Mouse (Mus musculus) T-helper 2 cell (primary cell): ENCODE measurements at regions not wholly inside any gene's neighbourhood (a gene's known extent, or its start where the extent isn't known, plus 50 kb on each side); places are given as distances from the start of the nearest gene placed in this dataset.
"Not testable (repeated sequence)": the region's sequence is repeated elsewhere in the genome, so short reads cannot be mapped to it uniquely, and the experiment has no call there.

Experiments used
- in situ Hi-C: fragments of 300-600 bp; cut with MboI, MseI; formaldehyde crosslinking; loops from one replicate; pipeline ENCODE4 v1.15.1; 2025; ENCODE audit warnings: high pct_unique_total_duplicates

GRCm38 (mm10) chr13:89375526-89376474, 163.8 kb upstream of the Hapln1 start:
- in situ Hi-C loops, result no loop called here

DNA sequence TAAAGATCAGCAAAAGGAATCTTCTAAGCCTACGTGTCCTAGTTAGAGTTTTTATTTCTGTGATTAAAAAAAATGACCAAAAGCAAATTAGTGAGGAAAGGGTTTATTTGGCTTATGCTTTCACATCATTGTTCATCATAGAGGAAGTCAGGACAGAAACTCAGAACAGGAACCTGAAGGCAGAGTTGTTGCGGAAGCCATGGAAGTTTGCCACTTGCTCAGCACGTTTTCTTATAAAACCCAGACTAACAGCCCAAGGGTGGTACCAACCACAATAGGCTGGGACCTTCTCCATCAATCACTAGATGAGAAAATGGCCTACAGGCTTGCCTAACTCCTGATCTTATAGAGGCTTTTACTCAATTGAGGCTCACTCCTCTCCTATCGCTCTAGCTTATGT, 161.2 kb upstream of the Hapln1 start:
- in situ Hi-C loops, result no loop called here

- in situ Hi-C loops, result not testable (repeated sequence)
Measured at GRCm38 (mm10) chr13:89383619-89384190, 155.9 kb upstream of the Hapln1 start.

- in situ Hi-C loops, result no loop called here
Measured at GRCm38 (mm10) chr13:89384598-89385145, 154.9 kb upstream of the Hapln1 start.

- in situ Hi-C loops, result no loop called here
Measured at GRCm38 (mm10) chr13:89387416-89387815, 152.2 kb upstream of the Hapln1 start.

DNA sequence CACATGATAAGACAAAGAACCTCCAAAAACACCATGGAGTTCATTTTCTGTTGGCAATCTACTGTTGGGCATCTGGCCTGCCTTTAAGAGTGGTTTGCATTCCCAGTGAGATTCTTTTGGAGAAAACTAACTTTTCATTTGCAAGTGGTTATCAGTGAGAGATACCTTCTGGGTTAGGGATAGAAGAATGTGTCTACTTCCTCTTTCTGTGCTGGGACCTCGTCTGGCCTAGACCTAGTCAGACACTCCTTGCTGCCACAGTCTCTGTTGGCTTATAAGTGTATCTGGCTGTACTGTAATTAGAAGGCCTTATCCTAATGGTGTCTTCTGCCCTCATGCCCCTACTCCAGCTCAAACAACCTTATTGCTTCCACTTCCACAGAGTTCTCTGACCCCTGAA, 150.4 kb upstream of the Hapln1 start:
- in situ Hi-C loops, result no loop called here

DNA sequence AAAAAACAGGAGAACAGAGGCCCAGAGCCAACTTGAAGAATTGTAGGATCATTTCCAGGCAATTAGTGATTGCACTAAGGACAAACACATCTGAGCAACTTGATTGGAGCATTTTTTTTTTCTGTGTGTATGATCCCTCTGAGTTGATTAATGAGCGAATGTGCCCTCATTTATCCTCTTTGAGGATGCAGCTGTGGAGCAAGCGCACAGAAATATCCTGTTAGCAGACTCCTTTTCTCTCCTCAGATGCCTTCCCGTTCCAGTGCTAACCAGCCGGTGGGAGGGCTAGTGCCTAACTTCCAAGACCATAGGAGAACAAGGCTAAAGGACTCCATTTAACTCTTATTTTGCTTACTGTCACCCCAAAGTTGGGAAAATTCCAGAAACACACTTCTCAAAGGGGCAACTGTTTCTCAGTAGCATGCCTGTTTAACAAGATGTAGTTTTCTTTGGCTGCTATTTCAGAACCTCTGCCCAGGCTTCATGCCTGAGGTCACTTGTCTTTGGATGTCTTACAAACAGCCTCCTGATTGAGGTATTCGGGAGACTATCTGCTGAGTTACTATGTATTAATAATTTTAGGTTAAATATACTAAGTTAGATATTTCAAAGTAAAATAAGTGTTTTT, 144.8 kb upstream of the Hapln1 start:
- in situ Hi-C loops, result loop anchor here (10.0 kb wide), 1 partner anchor 860 kb away; no protein-coding TSS in a partner anchor

DNA sequence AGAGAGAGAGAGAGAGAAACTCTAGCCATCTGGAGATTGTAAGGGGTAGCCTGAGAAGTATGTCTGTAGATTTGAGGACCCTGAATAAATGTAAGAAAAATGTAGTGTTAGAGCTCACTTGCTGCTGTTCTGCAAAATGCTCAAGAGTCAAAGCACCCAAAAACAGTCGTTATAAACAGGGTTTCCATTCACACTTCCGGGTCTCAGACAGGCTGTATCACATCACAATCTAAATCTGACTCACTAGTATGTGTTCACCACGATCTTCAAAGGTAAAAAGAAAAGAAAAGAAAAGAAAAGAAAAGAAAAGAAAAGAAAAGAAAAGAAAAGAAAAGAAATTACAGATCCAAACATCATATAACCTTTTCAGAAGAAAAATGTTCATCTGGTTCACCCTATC, 143.7 kb upstream of the Hapln1 start:
- in situ Hi-C loops, result loop anchor here (10.0 kb wide), 1 partner anchor 859 kb away; no protein-coding TSS in a partner anchor

DNA sequence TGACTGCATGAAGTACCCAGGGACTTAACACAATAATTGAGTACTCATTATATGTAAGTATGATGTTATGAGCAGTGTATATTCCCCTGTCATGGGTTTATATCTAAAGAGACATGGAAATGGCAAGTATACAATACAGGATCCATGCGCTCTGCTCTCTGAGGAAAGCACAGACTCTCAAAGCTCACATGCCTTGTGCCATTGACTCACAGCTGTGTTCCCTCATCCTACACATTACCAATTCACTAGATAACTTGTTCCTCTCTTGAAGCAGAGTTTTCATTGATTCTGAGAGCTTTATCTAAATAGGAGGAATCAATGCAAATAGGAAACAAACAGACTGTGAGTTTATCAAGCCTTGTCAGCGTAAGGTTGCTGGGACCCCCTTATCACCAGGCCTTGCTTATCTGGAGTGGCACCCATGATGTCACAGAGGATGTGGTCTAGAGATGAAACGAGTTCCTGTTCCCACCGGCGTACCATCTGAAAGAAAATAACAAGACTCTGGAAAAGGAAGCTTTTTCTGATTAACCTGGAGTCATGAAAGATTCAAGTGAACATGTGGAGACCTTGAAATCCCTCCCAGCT, 138.4 kb upstream of the Hapln1 start:
- in situ Hi-C loops, result no loop called here

GRCm38 (mm10) chr13:89410504-89410903, 129.1 kb upstream of the Hapln1 start:
- in situ Hi-C loops, result no loop called here

GRCm38 (mm10) chr13:89412768-89413487, 126.7 kb upstream of the Hapln1 start:
- in situ Hi-C loops, result no loop called here

DNA sequence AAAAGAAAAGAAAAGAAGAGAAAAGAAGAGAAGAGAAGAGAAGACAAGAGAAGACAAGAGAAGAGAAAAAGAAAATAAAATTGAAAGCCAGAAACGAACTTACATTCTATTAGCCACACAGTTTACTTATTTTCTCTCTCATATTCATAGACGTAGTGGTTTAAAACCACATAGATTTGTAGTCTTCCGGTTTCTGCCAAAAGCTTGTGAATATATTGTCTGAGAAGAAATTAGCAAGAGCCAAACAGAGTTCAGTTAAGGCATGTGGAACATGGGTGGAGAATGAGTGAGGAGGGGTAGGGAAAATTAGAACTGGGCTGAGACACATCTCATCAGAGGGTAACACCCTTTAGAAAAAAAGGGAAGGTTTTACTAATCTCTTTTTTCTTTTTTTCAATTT, 120.8 kb upstream of the Hapln1 start:
- in situ Hi-C loops, result no loop called here

- in situ Hi-C loops, result no loop called here
Measured at GRCm38 (mm10) chr13:89421833-89422232, 117.8 kb upstream of the Hapln1 start.

- in situ Hi-C loops, result no loop called here
Measured at GRCm38 (mm10) chr13:89423491-89423890, 116.1 kb upstream of the Hapln1 start.

DNA sequence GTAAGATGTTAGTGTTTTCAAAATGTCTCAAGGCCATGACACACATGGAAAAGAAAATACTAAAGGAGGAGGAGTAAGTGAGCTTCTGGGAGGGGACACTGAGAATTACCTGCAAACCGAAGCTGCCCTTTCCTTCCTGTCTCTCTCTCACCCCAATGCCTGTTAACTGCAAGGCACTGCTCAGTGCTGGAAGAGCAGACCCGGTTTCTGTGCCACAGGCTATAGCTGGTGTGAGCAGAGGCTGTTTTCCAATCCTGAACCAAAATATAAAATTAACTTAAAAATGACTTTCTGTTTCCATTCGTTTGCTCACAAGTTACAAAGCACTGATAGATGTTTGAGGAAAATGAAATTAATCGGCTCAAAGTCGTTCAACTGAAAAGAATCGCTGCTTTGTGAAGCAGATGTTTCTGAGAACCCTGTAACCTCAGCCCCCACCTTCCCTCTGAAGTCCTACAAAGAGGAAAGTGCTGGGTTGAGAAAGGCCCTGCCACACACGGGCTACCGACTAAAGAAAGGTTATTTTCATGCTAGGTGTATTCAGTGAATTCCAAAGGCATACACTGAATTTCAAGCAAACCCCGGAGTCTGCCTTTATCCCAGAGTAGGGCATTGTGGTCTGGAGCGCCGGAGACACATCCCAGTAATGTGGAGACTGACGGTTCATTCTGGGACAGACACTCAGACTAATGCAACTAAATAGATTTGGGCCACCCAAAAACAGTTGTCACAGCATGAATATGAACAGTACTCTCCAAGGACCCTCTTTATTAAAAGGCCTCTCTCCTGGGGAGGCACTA, 111.1 kb upstream of the Hapln1 start:
- in situ Hi-C loops, result no loop called here

- in situ Hi-C loops, result no loop called here
Measured at GRCm38 (mm10) chr13:89444847-89445246, 94.7 kb upstream of the Hapln1 start.

DNA sequence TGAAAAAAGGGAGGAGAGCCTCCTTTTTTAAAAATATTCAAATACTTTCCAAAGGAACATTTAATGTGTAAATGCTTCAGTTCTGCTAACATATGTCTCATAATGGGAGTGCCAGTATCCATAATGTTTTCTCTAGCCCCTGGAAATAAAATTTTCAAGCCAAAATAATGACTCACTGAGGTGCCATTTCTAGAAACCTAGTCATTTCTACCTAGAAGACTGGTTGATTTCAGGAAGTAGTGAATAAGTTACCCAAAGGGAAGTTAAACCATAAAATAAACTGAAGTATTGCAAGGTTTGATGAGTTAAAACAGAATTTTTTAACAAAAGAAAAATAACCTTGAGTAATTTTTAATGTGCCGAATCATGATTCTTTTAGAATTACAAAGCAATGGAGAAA, 85.8 kb upstream of the Hapln1 start:
- in situ Hi-C loops, result no loop called here

GRCm38 (mm10) chr13:89454249-89455018, 85.2 kb upstream of the Hapln1 start:
- in situ Hi-C loops, result no loop called here

DNA sequence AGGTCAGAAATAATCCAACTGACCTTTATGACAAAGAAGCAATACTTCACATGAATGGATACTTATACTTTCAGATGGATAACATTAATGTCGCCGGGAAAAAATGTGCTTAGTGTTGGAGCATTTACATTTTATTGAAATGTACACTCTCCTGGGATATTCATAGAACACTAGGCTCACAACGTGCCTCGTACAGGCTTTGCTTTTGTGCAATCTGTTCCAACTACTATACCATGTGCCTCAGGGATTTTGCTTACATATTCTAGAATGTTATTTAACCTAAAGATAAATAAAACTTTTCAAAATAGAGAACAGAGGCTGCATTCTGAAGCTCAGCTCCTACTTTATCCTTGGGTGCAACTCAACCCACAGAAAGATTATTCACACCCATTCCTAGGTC, 75.8 kb upstream of the Hapln1 start:
- in situ Hi-C loops, result no loop called here
